Mouse (Mus musculus): ENCODE measurements at regions not wholly inside any gene's neighbourhood (a gene's known extent, or its start where the extent isn't known, plus 50 kb on each side); places are given as distances from the start of the nearest gene placed in this dataset.
A peak's percentile ranks its signal among the peaks of the same experiment; 100 is the strongest.

DNA sequence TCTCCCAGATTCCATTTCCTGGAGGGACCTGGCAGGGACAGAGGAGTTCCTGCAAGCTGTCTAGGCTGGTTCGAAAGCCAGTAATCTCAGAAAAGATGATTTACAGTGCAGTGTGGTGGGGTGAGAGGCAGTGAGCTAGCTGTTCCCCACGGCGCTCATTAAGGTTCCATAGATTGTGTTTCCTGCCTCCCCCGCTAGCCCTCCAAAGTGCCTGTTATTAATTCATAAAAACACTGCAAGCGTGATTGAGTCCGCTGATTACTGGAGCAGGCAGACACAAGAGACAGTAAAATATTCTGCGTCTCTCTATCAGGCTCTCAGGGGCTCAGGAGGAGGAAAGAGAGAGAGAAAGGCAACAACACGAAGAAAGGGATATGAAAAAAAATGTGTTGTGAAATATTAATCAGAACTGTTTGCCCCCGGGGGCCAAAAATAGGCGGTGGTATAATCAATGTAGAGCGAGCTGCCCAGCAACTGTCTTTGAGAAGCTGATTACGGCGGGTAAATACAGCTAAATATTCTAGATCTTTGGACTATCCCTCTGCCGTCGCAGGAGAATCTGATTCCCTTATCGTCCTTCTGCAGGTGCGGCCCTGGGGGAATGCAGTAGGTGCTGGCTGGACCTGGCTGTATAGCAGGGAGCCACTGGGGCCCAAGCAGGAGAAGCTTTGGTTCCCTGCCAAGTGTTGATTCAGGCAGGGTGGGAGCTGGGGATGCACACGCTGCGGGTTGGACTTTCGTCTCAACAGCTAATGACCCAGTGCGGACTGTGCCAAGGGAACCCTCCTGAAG lies 211.3 kb downstream of the Tle3 start:
- no peaks in the 10 kb centered on the region for H3K36me3 ChIP-seq
- no peaks in the 10 kb centered on the region for H3K9me3 ChIP-seq
- peaks cover 18% of the 10 kb centered on the region for H3K27me3 ChIP-seq
- ATAC-seq = peak; percentile 81
- no peak overlapping the region for H3K9ac ChIP-seq (replicated peaks)
- peak overlapping the region; percentile 77 for H3K27ac ChIP-seq
- WGBS = 51% methylated on average over 21 of the region's 21 CpGs
- no peak overlapping the region for H3K4me3 ChIP-seq (replicated peaks)
- H3K4me2 ChIP-seq (replicated peaks) = no peak overlapping the region
- H3K4me1 ChIP-seq (replicated peaks) = peaks cover 29% of the 10 kb centered on the region

DNA sequence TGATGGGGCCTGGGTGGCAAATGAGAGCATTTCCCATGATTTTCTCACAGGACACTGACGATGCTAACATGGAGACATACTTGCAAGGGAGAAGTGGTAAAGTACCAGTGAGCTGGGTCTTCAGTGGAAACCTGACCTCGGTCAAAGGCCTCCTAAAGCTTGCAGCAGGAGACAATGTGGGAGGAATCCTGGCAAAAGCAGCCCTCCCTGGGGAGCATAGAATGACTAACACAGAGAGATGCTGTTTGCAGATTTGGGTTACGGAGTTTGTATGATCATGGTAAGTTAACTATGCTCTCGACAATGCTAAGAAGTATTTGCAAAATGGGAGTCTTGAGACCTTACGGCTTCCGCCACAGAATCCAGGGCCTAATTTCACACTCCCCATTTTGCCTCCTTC lies 208.9 kb downstream of the Tle3 start:
- H3K9me3 ChIP-seq = no peaks in the 10 kb centered on the region
- H3K4me1 ChIP-seq (replicated peaks) = peaks cover 29% of the 10 kb centered on the region
- ATAC-seq = no peak
- no peak overlapping the region for H3K27ac ChIP-seq
- no peaks in the 10 kb centered on the region for H3K36me3 ChIP-seq
- no peak overlapping the region for H3K4me2 ChIP-seq (replicated peaks)
- peaks cover 17% of the 10 kb centered on the region for H3K27me3 ChIP-seq
- WGBS = 81% methylated on average over 6 of the region's 6 CpGs
- H3K4me3 ChIP-seq (replicated peaks) = no peak overlapping the region
- H3K9ac ChIP-seq (replicated peaks) = no peak overlapping the region

DNA sequence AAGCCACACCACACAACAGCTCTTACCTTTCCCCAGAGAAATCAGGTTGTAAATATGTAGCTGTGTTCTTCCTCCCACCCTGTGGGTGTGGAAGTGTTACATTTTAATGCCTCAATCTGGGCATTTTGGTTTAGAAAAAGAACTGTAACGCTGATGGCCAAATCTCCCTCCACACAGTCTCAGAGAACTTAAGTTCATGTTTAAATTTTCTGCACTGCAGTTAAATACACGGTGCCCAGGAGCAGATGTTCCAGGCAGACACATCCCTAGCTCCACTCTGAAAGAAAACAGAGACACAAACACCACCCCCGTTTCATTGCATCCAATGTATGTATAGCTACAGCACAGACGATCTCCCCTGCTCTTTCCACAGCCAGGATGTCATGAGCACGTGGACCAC lies 206.1 kb downstream of the Tle3 start:
- WGBS = 79% methylated on average over 5 of the region's 5 CpGs
- H3K4me3 ChIP-seq (replicated peaks) = no peak overlapping the region
- H3K4me2 ChIP-seq (replicated peaks) = no peak overlapping the region
- H3K9ac ChIP-seq (replicated peaks) = no peak overlapping the region
- no peaks in the 10 kb centered on the region for H3K36me3 ChIP-seq
- no peak overlapping the region for H3K27ac ChIP-seq
- no peaks in the 10 kb centered on the region for H3K9me3 ChIP-seq
- ATAC-seq = no peak
- peaks cover 29% of the 10 kb centered on the region for H3K4me1 ChIP-seq (replicated peaks)
- H3K27me3 ChIP-seq = peaks cover 20% of the 10 kb centered on the region

DNA sequence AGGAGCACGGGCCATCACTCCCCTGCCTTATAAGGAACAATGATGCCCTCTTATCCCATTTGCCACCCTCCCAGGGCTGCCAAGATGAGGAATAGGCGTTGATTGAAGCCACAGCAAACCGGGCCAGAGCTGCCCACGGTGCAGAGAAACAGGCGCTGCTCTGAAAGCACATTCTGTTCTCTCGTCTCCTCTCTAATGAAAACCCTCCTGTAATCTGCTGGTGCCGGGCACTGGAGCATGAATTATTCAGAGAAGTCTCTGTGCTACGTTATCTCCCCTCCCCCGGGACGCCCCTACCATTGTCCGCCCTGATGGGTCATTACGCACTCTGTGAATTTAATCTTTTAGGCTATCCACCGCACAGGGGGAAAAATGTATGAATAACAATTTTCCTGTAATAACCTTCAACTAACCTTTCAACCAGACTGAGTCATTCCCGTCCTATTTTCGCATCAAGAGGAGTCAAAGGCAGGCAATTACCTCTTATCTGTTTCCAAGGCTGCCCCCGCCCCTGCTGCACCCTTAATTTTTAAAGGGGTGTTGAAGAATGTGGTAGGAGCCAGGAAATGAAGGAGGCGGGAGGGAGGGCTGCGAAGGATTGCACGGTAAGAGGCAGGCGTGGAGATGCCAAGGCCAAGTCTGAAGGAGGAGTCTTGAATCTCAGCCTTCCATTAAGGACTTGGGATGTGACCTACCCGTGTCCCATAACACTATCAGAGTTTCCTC lies 201.6 kb downstream of the Tle3 start:
- Histone ChIP-seq H3K36me3 (no peaks in the 10 kb centered on the region), H3K9me3 (no peaks in the 10 kb centered on the region), H3K4me3 (replicated peaks) (no peak overlapping the region), H3K4me2 (replicated peaks) (peak overlapping the region; percentile 25), H3K27ac (peak overlapping the region; percentile 86), H3K4me1 (replicated peaks) (peaks cover 31% of the 10 kb centered on the region), H3K9ac (replicated peaks) (no peak overlapping the region), H3K27me3 (peaks cover 12% of the 10 kb centered on the region)
- whole genome bisulfite sequencing = 12% methylated on average over 21 of the region's 21 CpGs
- ATAC-seq = peak; percentile 96

DNA sequence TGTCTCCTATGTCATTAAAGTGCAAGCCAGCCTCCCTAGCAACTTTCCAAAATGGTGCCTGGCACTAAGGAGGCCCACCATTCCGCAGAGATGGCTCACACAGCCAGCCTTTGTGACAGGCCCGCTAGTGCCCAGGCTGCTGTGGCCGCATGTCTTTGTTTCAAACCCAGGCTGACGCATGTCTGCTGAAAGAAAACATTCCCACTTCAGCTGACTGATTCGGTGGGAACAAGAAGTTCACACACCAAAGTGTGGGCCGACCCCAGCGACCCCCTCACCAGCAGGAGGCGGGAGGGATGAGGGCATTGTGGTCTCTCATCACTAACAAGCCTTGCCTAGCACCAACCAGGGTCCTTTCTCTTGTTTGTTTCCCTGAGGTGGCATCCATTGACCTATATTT lies 190.9 kb downstream of the Tle3 start:
- H3K4me2 ChIP-seq (replicated peaks) = no peak overlapping the region
- no peaks in the 10 kb centered on the region for H3K9me3 ChIP-seq
- WGBS = 26% methylated on average over 8 of the region's 8 CpGs
- peaks cover 30% of the 10 kb centered on the region for H3K4me1 ChIP-seq (replicated peaks)
- peaks cover 2% of the 10 kb centered on the region; the same call in 1 of the 2 replicates for H3K27me3 ChIP-seq
- H3K27ac ChIP-seq = peak overlapping the region; percentile 59
- no peak overlapping the region for H3K9ac ChIP-seq (replicated peaks)
- no peak overlapping the region for H3K4me3 ChIP-seq (replicated peaks)
- 0 out of 2 replicates have a peak, but pooled peaks have one; percentile 43 for ATAC-seq
- no peaks in the 10 kb centered on the region for H3K36me3 ChIP-seq

DNA sequence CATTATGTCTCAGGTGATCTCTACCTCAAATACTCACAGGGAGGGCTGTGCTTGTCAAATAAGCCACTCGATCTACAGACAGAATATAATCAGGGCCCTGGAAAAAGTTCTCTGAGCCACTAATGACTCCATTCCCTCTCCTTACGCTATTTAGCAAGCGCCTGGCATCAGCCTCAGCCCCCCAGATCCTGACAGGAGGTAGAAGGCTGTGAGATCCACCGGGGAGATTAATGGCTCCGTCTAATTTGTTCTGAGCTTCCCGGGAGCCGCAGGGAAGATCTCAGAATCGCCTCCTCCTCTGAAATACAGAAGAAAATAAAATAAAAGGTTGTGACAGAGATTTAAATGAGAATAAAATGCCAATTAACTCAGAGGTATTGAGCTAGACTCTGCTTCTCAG lies 189.4 kb downstream of the Tle3 start:
- H3K27me3 ChIP-seq = peaks cover 2% of the 10 kb centered on the region; the same call in 1 of the 2 replicates
- no peak overlapping the region for H3K9ac ChIP-seq (replicated peaks)
- peaks cover 30% of the 10 kb centered on the region for H3K4me1 ChIP-seq (replicated peaks)
- no peaks in the 10 kb centered on the region for H3K9me3 ChIP-seq
- H3K27ac ChIP-seq = peak overlapping the region; percentile 45; the same call in 1 of the 2 replicates
- H3K36me3 ChIP-seq = no peaks in the 10 kb centered on the region
- no peak overlapping the region for H3K4me2 ChIP-seq (replicated peaks)
- ATAC-seq = no peak
- 24% methylated on average over 8 of the region's 8 CpGs for WGBS
- H3K4me3 ChIP-seq (replicated peaks) = no peak overlapping the region

DNA sequence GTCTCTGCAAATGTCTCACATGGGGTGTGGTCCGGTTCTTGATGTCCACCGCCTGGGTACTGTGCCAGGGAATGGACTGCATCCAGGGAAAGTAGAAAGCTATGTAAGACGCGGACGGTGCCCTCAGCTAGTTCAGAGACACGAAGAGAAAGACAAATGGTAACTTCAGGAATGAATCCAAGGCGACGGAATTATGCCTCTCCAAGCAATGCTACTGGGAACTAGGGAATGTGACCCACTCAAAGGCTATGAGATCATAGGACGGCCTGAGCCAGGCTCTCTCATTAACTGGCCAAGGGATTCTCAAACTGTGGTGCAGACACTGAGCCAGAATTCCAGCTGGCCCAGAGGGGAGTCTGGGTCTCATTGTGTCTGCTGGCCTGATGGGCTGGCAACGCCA lies 186.5 kb downstream of the Tle3 start:
- Histone ChIP-seq H3K4me2 (replicated peaks) (no peak overlapping the region), H3K4me1 (replicated peaks) (peaks cover 38% of the 10 kb centered on the region), H3K36me3 (no peaks in the 10 kb centered on the region), H3K27me3 (peaks cover 2% of the 10 kb centered on the region; the same call in 1 of the 2 replicates), H3K9ac (replicated peaks) (no peak overlapping the region), H3K27ac (no peak overlapping the region), H3K9me3 (no peaks in the 10 kb centered on the region), H3K4me3 (replicated peaks) (no peak overlapping the region)
- no peak for ATAC-seq
- WGBS = 83% methylated on average over 10 of the region's 10 CpGs

DNA sequence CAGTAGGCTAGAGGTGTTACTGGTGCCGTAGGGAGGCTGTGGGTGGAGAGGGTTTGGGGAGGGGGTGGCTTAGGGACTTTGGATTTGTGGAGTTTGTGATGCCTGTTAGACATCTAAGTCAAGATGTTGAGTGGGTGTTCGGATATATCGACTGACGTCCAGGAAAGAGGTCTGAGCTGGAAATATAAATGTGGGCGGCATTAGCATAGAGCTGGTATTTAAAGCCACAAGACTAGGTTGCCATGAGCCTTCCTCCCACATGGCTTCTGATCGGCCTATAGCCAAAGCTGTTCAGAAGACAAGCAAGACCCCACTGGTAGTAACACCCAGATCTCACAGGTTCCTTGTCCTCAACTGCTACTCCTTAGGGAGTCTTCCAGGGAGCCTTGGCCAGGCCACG lies 184.9 kb downstream of the Tle3 start:
- no peak for ATAC-seq
- peaks cover 23% of the 10 kb centered on the region for H3K4me1 ChIP-seq (replicated peaks)
- 94% methylated on average over 7 of the region's 7 CpGs for WGBS

DNA sequence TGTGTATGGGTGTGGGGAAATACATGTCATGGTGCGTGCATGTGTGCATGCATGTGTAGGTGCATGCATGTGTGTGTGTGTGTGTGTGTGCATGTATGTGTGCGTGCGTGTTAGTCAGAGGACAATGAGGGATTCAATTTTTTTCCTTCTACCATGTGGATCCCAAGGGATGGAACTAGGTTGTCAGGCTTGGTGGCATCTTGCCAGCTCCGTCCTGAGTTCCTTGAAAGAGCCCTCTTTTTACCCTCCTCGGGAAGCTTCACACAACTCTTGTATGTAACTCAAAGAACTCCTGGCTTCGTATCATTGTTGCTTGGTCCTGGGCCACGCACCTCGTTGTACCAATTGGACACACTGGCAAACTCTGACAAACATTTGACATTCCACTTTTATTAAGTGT lies 183.0 kb downstream of the Tle3 start:
- Histone ChIP-seq H3K4me1 (replicated peaks) (peaks cover 26% of the 10 kb centered on the region), H3K27me3 (no peaks in the 10 kb centered on the region)
- WGBS = 87% methylated on average over 8 of the region's 8 CpGs

More for the DNA sequence above, 184.9 kb downstream of the Tle3 start:
- Histone ChIP-seq H3K4me3 (replicated peaks) (no peak overlapping the region), H3K36me3 (no peaks in the 10 kb centered on the region), H3K9me3 (no peaks in the 10 kb centered on the region), H3K9ac (replicated peaks) (no peak overlapping the region), H3K27ac (no peak overlapping the region), H3K27me3 (peaks cover 2% of the 10 kb centered on the region; the same call in 1 of the 2 replicates), H3K4me2 (replicated peaks) (no peak overlapping the region)

DNA sequence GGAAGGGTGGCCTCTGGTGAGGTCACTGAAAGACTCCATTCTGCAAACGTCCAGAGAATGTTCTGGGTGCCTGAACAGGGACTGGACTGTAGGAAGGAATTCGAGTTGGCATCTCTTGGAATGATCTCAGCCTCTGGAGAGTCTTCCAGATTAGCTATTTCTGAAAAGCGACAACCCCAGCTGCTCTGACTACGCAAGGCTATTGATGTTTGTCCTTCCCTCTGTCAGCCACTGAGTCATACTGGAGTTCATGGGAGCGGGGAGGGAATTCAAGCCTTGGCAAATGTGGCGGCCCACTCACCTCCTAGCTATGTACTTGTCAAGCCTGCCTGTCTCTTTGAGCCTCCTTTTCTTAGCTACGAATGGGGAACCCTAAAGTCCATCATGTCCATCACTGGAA lies 182.4 kb downstream of the Tle3 start:
- no peak overlapping the region for H3K27ac ChIP-seq

More for the DNA sequence above, 183.0 kb downstream of the Tle3 start:
- no peaks in the 10 kb centered on the region for H3K36me3 ChIP-seq
- H3K4me2 ChIP-seq (replicated peaks) = no peak overlapping the region
- H3K27ac ChIP-seq = no peak overlapping the region
- H3K9me3 ChIP-seq = no peaks in the 10 kb centered on the region
- H3K4me3 ChIP-seq (replicated peaks) = no peak overlapping the region
- no peak overlapping the region for H3K9ac ChIP-seq (replicated peaks)
- no peak for ATAC-seq

DNA sequence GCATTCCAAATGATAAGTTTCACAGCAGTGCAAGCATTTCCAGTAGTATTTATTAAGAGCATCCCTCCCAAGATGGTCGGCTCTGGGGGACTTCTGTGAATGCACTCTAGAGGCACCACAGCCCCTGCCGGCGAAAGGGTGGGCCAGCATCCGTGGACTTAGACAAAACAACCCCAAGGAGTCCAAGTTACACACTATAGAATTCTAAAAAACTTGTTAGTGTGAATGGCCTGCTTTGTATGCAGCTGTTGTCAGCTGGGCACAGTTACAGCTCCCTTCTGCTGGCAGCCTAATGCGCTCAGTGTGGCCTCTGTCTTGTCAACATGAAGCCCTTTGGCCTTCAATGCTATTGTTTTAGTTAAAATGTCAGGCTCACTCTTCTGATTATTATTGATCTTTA lies 181.5 kb downstream of the Tle3 start:
- Histone ChIP-seq H3K4me1 (replicated peaks) (peaks cover 35% of the 10 kb centered on the region), H3K9ac (replicated peaks) (no peak overlapping the region), H3K9me3 (no peaks in the 10 kb centered on the region), H3K27me3 (no peaks in the 10 kb centered on the region), H3K36me3 (no peaks in the 10 kb centered on the region), H3K4me2 (replicated peaks) (no peak overlapping the region), H3K4me3 (replicated peaks) (no peak overlapping the region), H3K27ac (no peak overlapping the region)
- WGBS = 37% methylated on average over 5 of the region's 5 CpGs
- ATAC-seq = no peak

More for the DNA sequence above, 182.4 kb downstream of the Tle3 start:
- no peak overlapping the region for H3K9ac ChIP-seq (replicated peaks)
- H3K4me2 ChIP-seq (replicated peaks) = no peak overlapping the region
- ATAC-seq = no peak
- H3K36me3 ChIP-seq = no peaks in the 10 kb centered on the region
- no peaks in the 10 kb centered on the region for H3K27me3 ChIP-seq
- H3K9me3 ChIP-seq = no peaks in the 10 kb centered on the region
- 85% methylated on average over 7 of the region's 7 CpGs for WGBS
- no peak overlapping the region for H3K4me3 ChIP-seq (replicated peaks)
- H3K4me1 ChIP-seq (replicated peaks) = peaks cover 31% of the 10 kb centered on the region

DNA sequence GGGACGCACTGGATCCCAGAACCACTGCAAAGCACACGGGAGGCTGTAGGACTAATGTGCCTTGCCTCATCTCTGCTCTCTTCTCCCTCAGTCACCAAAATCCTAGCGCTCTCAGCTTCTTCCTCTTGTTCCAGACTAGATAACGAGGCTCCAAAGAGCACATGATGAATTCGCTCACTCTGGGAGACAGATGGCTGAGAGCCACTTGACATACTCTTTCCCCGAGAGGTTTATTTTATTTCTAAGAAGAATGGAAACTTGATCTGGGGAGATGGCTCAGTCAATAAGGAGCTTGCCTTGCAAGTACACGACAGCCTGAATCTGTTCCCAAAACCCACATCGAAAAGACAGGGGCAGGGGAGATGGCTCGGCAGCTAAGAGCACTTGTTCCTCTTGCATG lies 179.2 kb downstream of the Tle3 start:
- Histone ChIP-seq H3K4me1 (replicated peaks) (peaks cover 34% of the 10 kb centered on the region), H3K27ac (no peak overlapping the region), H3K36me3 (no peaks in the 10 kb centered on the region), H3K27me3 (peaks cover 6% of the 10 kb centered on the region; the same call in 1 of the 2 replicates), H3K4me2 (replicated peaks) (no peak overlapping the region), H3K9ac (replicated peaks) (no peak overlapping the region), H3K9me3 (no peaks in the 10 kb centered on the region), H3K4me3 (replicated peaks) (no peak overlapping the region)
- WGBS = 59% methylated on average over 9 of the region's 9 CpGs
- ATAC-seq = no peak
